Mouse (Mus musculus) adipose tissue, adult 10 weeks (tissue): Measurements from ENCODE around the gene Jmjd1c. TPM values are rescaled to one million over a fixed set of nuclear protein-coding genes. Genes with fewer than 3 reads are reported as not detected.

Source experiments
- polyA plus RNA-seq: library from polyadenylated mRNA; stranded (reverse); fragments of 350-450 nt; fragmentation: Illumina TruSeq; extraction: RNeasy Lipid Tissue Mini Kit (QIAGEN cat#74804); gene quantifications from one replicate; pipeline ENCODE4 v1.2.3, GENCODE M21; 2014; ENCODE audit warnings: low read depth, low replicate concordance

Jmjd1c gene
- 22.9 TPM for polyA plus RNA-seq

DNA sequence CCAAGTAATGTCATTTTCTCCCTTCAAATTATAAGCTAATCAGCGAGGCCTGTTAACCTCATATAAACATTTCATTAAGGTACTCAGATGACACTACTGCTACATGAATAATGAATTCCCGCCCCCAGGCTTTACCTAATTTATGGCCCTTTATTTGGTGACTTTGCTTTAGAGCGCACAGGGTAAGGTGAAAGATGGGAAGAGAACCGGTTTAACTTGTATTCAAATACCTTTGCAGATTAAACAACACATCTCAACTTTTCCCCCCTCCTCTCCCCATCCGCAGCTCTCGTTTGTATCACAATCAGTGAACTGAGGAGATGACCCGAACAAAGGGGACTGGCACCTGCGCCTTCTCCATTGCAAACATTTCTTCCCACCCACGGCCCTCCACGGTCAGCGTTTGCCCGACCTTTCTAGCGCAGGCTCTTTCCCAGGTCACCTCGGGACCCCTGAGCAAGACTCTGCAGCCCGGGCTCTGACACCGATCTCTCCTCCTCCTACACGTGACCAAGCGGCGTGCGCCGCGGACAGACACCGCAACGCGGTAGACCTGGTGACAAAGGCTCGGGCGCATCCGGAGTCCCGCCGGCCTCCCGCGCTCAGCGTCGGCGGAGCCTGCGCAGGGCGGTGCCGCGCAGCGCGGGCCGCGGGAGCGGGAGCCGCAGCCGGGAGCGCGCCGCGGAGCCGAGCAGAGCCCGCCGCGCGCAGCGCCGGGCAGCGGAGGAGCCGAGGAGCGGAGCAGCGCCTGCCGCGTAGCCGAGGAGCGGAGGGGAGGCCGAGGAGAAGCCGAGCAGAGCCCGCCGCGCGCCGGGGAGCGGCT is at the start of gene Jmjd1c:
Gene Jmjd1c, plus strand, starts transcription at position 328 of the 823 bp plus-strand sequence.

GRCm38 (mm10) chr10:67096621-67097436 is 904 bp downstream of the Jmjd1c start, which contains the start of gene Reep3:
Reep3 (minus strand) TSS chr10:67096945.

GRCm38 (mm10) chr10:67285176-67285814 is 189.4 kb downstream of the Jmjd1c start, which contains the start of gene Nrbf2:
Nrbf2 (minus strand) TSS chr10:67285305.

Other genes starting within 250 kb of the Jmjd1c start
- 36.7 TPM for gene Reep3, start 820 bp downstream of the Jmjd1c start, polyA plus RNA-seq
- gene Nrbf2, start 189.2 kb downstream of the Jmjd1c start, polyA plus RNA-seq: 28.1 TPM